Mouse (Mus musculus) spleen, adult 2 months (tissue): ENCODE results near the gene Nelfe.

Experiments
- CTCF ChIP-seq: fragments of 200-500 bp; IDR thresholded peaks from 2 replicates; pipeline ENCODE4 v1.5.1; 2011; ENCODE audit warnings: mild to moderate bottlenecking, inconsistent platforms; ENCODE audit not compliant: insufficient read depth, insufficient read length, insufficient replicate concordance; ENCODE audit errors: extremely low read depth
- POLR2A ChIP-seq: fragments of 200-500 bp; IDR thresholded peaks from 2 replicates; pipeline ENCODE4 v1.6.1; 2011; ENCODE audit warnings: low read depth, low read length, inconsistent platforms

DNA sequence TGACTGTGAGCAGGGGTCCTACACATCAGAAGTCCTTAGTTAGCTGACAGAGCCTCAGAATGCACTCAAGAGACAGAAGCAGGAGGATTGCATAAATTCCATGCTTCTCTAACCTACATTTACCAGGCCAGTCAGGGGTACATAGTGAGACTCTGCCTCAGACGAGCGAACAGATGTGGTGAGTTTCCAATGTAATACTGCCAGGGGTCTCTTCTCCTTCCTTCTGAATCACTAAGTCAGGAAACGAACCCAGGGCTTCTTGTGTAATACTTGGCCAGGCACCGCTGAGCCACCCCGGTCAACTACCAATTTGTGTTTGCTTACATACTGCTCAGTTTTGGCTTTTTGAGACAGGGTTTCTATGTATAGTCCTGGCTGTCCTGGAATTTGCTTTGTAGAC, 37.8 kb downstream of the Nelfe start:
- TF ChIP-seq CTCF = no peak
- no peak for TF ChIP-seq POLR2A
